Mouse (Mus musculus): ENCODE data around the gene Trpm3.

- TF ChIP-seq CTCF (IDR thresholded peaks at IDR 0.05; ENCODE audit: low read depth) (no peak), EP300 (IDR thresholded peaks at IDR 0.05; ENCODE audit: low read depth) (no peak)
Observed at GRCm38 (mm10) chr19:22859644-22860043, 720.8 kb downstream of the Trpm3 start.
